Mouse (Mus musculus): Measurements from ENCODE around the gene Wdfy3. TPM values are rescaled to one million over a fixed set of nuclear protein-coding genes. Genes with fewer than 3 reads are reported as not detected.
"Not testable (repeated sequence)": the region's sequence is repeated elsewhere in the genome, so short reads cannot be mapped to it uniquely, and the experiment has no call there.

Gene Wdfy3
- total RNA-seq, 2 experiments from 2014 or later = 139 to 145 TPM

GRCm38 (mm10) chr5:101926311-101926710 lies 143.4 kb downstream of the Wdfy3 start:
- Histone ChIP-seq H3K4me3 (no peak overlapping the region), H3K27ac (no peak overlapping the region)
- intact Hi-C loops (cut with DNase I) = loop anchor here (5.0 kb wide), 1 partner anchor 34 kb away; no protein-coding TSS in a partner anchor
- no peak for DNase-seq (ENCODE audit: extremely low spot score in 1 of 2, low spot score in 2 of 2)
- no peak for TF ChIP-seq CTCF (IDR thresholded peaks at IDR 0.05)

- Histone ChIP-seq H3K27ac (no peak overlapping the region), H3K4me3 (no peak overlapping the region)
- intact Hi-C loops (cut with DNase I) = no loop called here
- TF ChIP-seq CTCF (IDR thresholded peaks at IDR 0.05) = no peak
- DNase-seq (ENCODE audit: extremely low spot score in 1 of 2, low spot score in 2 of 2) = no peak
These were observed 146.0 kb downstream of the Wdfy3 start for GRCm38 (mm10) chr5:101923710-101924109.

- no peak for DNase-seq (ENCODE audit: extremely low spot score in 1 of 2, low spot score in 2 of 2)
- no peak for TF ChIP-seq CTCF (IDR thresholded peaks at IDR 0.05)
- Histone ChIP-seq H3K27ac (no peak overlapping the region), H3K4me3 (no peak overlapping the region)
- intact Hi-C loops (cut with DNase I) = no loop called here
These were observed 150.2 kb downstream of the Wdfy3 start for GRCm38 (mm10) chr5:101919559-101919958.

- intact Hi-C loops (cut with DNase I) = no loop called here
- DNase-seq (ENCODE audit: extremely low spot score in 1 of 2, low spot score in 2 of 2) = no peak
- Histone ChIP-seq H3K27ac (no peak overlapping the region), H3K4me3 (no peak overlapping the region)
- no peak for TF ChIP-seq CTCF (IDR thresholded peaks at IDR 0.05)
These were observed 160.3 kb downstream of the Wdfy3 start for GRCm38 (mm10) chr5:101909468-101909867.

GRCm38 (mm10) chr5:101905624-101906023 lies 164.1 kb downstream of the Wdfy3 start:
- Histone ChIP-seq H3K4me3 (no peak overlapping the region), H3K27ac (no peak overlapping the region)
- intact Hi-C loops (cut with DNase I) = no loop called here
- DNase-seq (ENCODE audit: extremely low spot score in 1 of 2, low spot score in 2 of 2) = no peak
- TF ChIP-seq CTCF (IDR thresholded peaks at IDR 0.05) = no peak

- H3K27ac ChIP-seq; H3K4me3 ChIP-seq; intact Hi-C loops (cut with DNase I); DNase-seq (ENCODE audit: extremely low spot score in 1 of 2, low spot score in 2 of 2): not testable (repeated sequence)
These were observed 164.9 kb downstream of the Wdfy3 start for GRCm38 (mm10) chr5:101904841-101905240.

GRCm38 (mm10) chr5:101902686-101903085 lies 167.0 kb downstream of the Wdfy3 start:
- TF ChIP-seq CTCF (IDR thresholded peaks at IDR 0.05) = no peak
- Histone ChIP-seq H3K4me3 (no peak overlapping the region), H3K27ac (no peak overlapping the region)
- intact Hi-C loops (cut with DNase I) = no loop called here
- no peak for DNase-seq (ENCODE audit: extremely low spot score in 1 of 2, low spot score in 2 of 2)

GRCm38 (mm10) chr5:101899981-101900380 lies 169.7 kb downstream of the Wdfy3 start:
- Histone ChIP-seq H3K27ac (no peak overlapping the region), H3K4me3 (no peak overlapping the region)
- TF ChIP-seq CTCF (IDR thresholded peaks at IDR 0.05) = no peak
- intact Hi-C loops (cut with DNase I) = no loop called here
- no peak for DNase-seq (ENCODE audit: extremely low spot score in 1 of 2, low spot score in 2 of 2)

GRCm38 (mm10) chr5:101896784-101897183 lies 172.9 kb downstream of the Wdfy3 start:
- DNase-seq (ENCODE audit: extremely low spot score in 1 of 2, low spot score in 2 of 2) = no peak
- intact Hi-C loops (cut with DNase I) = no loop called here

GRCm38 (mm10) chr5:101895717-101896645 lies 173.7 kb downstream of the Wdfy3 start:
- H3K27ac ChIP-seq = no peak overlapping the region
- no peak for TF ChIP-seq CTCF (IDR thresholded peaks at IDR 0.05)
- intact Hi-C loops (cut with DNase I) = loop anchor here (2.0 kb wide), 1 partner anchor 177 kb away; no protein-coding TSS in a partner anchor
- no peak for DNase-seq (ENCODE audit: extremely low spot score in 1 of 2, low spot score in 2 of 2)
- H3K4me3 ChIP-seq = no peak overlapping the region

More at GRCm38 (mm10) chr5:101896784-101897183, 172.9 kb downstream of the Wdfy3 start:
- Histone ChIP-seq H3K4me3 (no peak overlapping the region), H3K27ac (no peak overlapping the region)
- no peak for TF ChIP-seq CTCF (IDR thresholded peaks at IDR 0.05)

GRCm38 (mm10) chr5:101895119-101895518 lies 174.6 kb downstream of the Wdfy3 start:
- intact Hi-C loops (cut with DNase I) = loop anchor here (2.0 kb wide), 1 partner anchor 178 kb away; no protein-coding TSS in a partner anchor
- no peak for DNase-seq (ENCODE audit: extremely low spot score in 1 of 2, low spot score in 2 of 2)
- TF ChIP-seq CTCF (IDR thresholded peaks at IDR 0.05) = no peak

GRCm38 (mm10) chr5:101893820-101894515 lies 175.8 kb downstream of the Wdfy3 start:
- intact Hi-C loops (cut with DNase I) = loop anchor here (2.0 to 5.0 kb wide), 2 partner anchors 33 to 179 kb away; no protein-coding TSS in a partner anchor
- no peak for DNase-seq (ENCODE audit: extremely low spot score in 1 of 2, low spot score in 2 of 2)
- H3K27ac ChIP-seq = no peak overlapping the region

More at GRCm38 (mm10) chr5:101895119-101895518, 174.6 kb downstream of the Wdfy3 start:
- H3K4me3 ChIP-seq = no peak overlapping the region
- no peak overlapping the region for H3K27ac ChIP-seq

More at GRCm38 (mm10) chr5:101893820-101894515, 175.8 kb downstream of the Wdfy3 start:
- TF ChIP-seq CTCF (IDR thresholded peaks at IDR 0.05) = peak; percentile 76
- H3K4me3 ChIP-seq = no peak overlapping the region

Measured in left cerebral cortex, adult 2 months (tissue).